Mouse (Mus musculus): Measurements from ENCODE around the gene Ank.

DNA sequence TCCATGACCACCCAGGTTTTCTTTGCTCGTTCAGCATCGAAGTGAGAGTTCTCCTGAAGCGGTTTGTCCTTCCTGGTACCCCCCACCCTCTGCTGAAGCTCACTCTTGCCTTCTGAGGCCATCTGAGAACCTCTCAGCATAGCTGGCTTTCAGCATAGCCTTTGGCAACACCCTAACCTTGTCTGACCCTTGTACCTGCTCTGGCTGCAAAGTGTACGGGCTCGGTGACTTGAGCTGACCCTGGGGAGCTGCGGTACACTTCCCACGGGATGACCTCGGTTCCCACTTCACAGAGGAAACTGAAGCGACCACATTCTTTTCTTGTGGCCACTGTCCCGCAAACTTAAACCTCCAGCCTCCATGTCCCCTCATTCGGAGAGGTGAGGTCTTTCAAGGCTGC is 93.8 kb downstream of the Ank start:
- no peak for TF ChIP-seq CTCF (conservative IDR thresholded peaks at IDR 0.05; ENCODE audit: low read length)
- no peak for TF ChIP-seq NANOG (IDR thresholded peaks at IDR 0.05; ENCODE audit: borderline replicate concordance, low read length)
- no peak for TF ChIP-seq POU5F1 (IDR thresholded peaks at IDR 0.05; ENCODE audit: borderline replicate concordance, low read length)

Data from E14TG2a.4 (cell line).